Mouse (Mus musculus) hindbrain, embryonic 13.5 days (tissue): Measurements from ENCODE around the gene Ddx43. TPM values are rescaled to one million over a fixed set of nuclear protein-coding genes. Genes with fewer than 3 reads are reported as not detected.

ENCODE experiments used
- ATAC-seq: fragments of 200-750 bp; cut with Nextera tagmentation; 2 replicates; pipeline ENCODE4 v1.8.0; 2017; ENCODE audit warnings: moderate TSS enrichment; ENCODE audit not compliant: low FRiP score
- H3K27ac ChIP-seq: fragments of 300-500 bp; sonication (generic); 2 replicates; pipeline ENCODE4 v1.5.1; 2015; ENCODE audit warnings: inconsistent platforms, mild to moderate bottlenecking, moderate library complexity
- H3K27me3 ChIP-seq: fragments of 300-500 bp; sonication (generic); 2 replicates; pipeline ENCODE4 v1.6.1; 2015; ENCODE audit warnings: mild to moderate bottlenecking, inconsistent platforms
- H3K36me3 ChIP-seq: fragments of 300-500 bp; sonication (generic); 2 replicates; pipeline ENCODE4 v1.6.1; 2015; ENCODE audit warnings: mild to moderate bottlenecking, inconsistent platforms
- H3K4me1 ChIP-seq: fragments of 300-500 bp; sonication (generic); replicated peaks from 2 replicates; pipeline ENCODE4 v1.6.1; 2015; ENCODE audit warnings: inconsistent platforms
- H3K4me2 ChIP-seq: fragments of 300-500 bp; sonication (generic); 2 replicates; pipeline ENCODE4 v1.6.1; 2015; ENCODE audit warnings: inconsistent platforms, mild to moderate bottlenecking, moderate library complexity
- H3K4me3 ChIP-seq: fragments of 300-500 bp; sonication (generic); 2 replicates; pipeline ENCODE4 v1.5.1; 2015; ENCODE audit warnings: mild to moderate bottlenecking, inconsistent platforms
- H3K9ac ChIP-seq: fragments of 300-500 bp; sonication (generic); 2 replicates; pipeline ENCODE4 v1.6.1; 2015; ENCODE audit warnings: mild to moderate bottlenecking, inconsistent platforms
- H3K9me3 ChIP-seq: fragments of 300-500 bp; sonication (generic); 2 replicates; pipeline ENCODE4 v1.6.1; 2016; ENCODE audit warnings: inconsistent platforms
- WGBS: fragments of 180-500 bp; shearing (Covaris S2); methylation state at CpG from one replicate; pipeline ENCODE4 v1.1.7; 2015; 5-methylcytosine and 5-hydroxymethylcytosine counted together
- polyA plus RNA-seq: library from polyadenylated mRNA; unstranded; fragments of >200 nt; fragmentation: Nextera tagmentation; extraction: Ambion mirVana; gene quantifications from 2 replicates; pipeline ENCODE4 v1.2.1, GENCODE M21; 2015

Gene Ddx43
- polyA plus RNA-seq, 1 experiment from 2014 or later = 0.31 TPM

GRCm38 (mm10) chr9:78463337-78463736, 67.8 kb downstream of the Ddx43 start:
- Histone ChIP-seq H3K4me1 (no peaks in the 10 kb centered on the region), H3K9ac (no peak overlapping the region), H3K27me3 (no peaks in the 10 kb centered on the region), H3K4me3 (no peak overlapping the region), H3K36me3 (peaks cover 82% of the 10 kb centered on the region), H3K27ac (no peak overlapping the region), H3K4me2 (no peak overlapping the region), H3K9me3 (no peaks in the 10 kb centered on the region)
- 94% methylated on average over 4 of the region's 4 CpGs for WGBS
- no peak for ATAC-seq

- H3K9ac ChIP-seq = no peak overlapping the region
- H3K4me2 ChIP-seq = no peak overlapping the region
- no peak overlapping the region for H3K4me3 ChIP-seq
- no peaks in the 10 kb centered on the region for H3K27me3 ChIP-seq
- no peaks in the 10 kb centered on the region for H3K4me1 ChIP-seq
- peaks cover 89% of the 10 kb centered on the region for H3K36me3 ChIP-seq
- ATAC-seq = no peak
- WGBS = 89% methylated on average over 3 of the region's 3 CpGs
- H3K27ac ChIP-seq = no peak overlapping the region
- no peaks in the 10 kb centered on the region for H3K9me3 ChIP-seq
Observed at GRCm38 (mm10) chr9:78465725-78466124, 70.1 kb downstream of the Ddx43 start.

Other genes with a start within 250 kb of the Ddx43 start
- gene Gsta4, start 213.0 kb upstream of the Ddx43 start, polyA plus RNA-seq = 27.5 and 34.4 TPM in 2 replicates
- not detected in 2 replicates for gene Gsta1, start 165.1 kb upstream of the Ddx43 start, polyA plus RNA-seq
- gene Gm3776, start 138.6 kb upstream of the Ddx43 start, polyA plus RNA-seq = not detected in 2 replicates
- gene Gm10639, start 105.9 kb upstream of the Ddx43 start, polyA plus RNA-seq = not detected in 2 replicates
- gene Omt2a, start 81.0 kb upstream of the Ddx43 start, polyA plus RNA-seq = not detected in 2 replicates
- gene Omt2b, start 68.2 kb upstream of the Ddx43 start, polyA plus RNA-seq = not detected in 2 replicates
- gene Gsta2, start 40.0 kb upstream of the Ddx43 start, polyA plus RNA-seq = not detected in 2 replicates
- 2.4 and 3.1 TPM in 2 replicates for gene Dppa5a, start 27.6 kb upstream of the Ddx43 start, polyA plus RNA-seq
- gene Ooep, start 17.1 kb upstream of the Ddx43 start, polyA plus RNA-seq = 5.5 and 7.9 TPM in 2 replicates
- gene Cgas, start 47.5 kb downstream of the Ddx43 start, polyA plus RNA-seq = 0.71 and 0.74 TPM in 2 replicates
- gene Mto1, start 52.4 kb downstream of the Ddx43 start, polyA plus RNA-seq = 27.3 and 28.8 TPM in 2 replicates
- 0.99 and 1.3 TPM in 2 replicates for gene Gm17324, start 53.0 kb downstream of the Ddx43 start, polyA plus RNA-seq
- 3,538 and 3,562 TPM in 2 replicates for gene Eef1a1, start 93.4 kb downstream of the Ddx43 start, polyA plus RNA-seq
- gene Slc17a5, start 192.3 kb downstream of the Ddx43 start, polyA plus RNA-seq = 18.8 and 19.4 TPM in 2 replicates
- gene Cd109, start 219.8 kb downstream of the Ddx43 start, polyA plus RNA-seq = 1.6 and 2.0 TPM in 2 replicates